Mouse (Mus musculus) midbrain, embryonic 11.5 days (tissue): ENCODE results near the gene Me1. TPM values are rescaled to one million over a fixed set of nuclear protein-coding genes. Genes with fewer than 3 reads are reported as not detected.
A peak's percentile ranks its signal among the peaks of the same experiment; 100 is the strongest.

Source experiments
- ATAC-seq: fragments of 200-750 bp; cut with Nextera tagmentation; 2 replicates; pipeline ENCODE4 v1.8.0; 2017; ENCODE audit warnings: moderate TSS enrichment, moderate library complexity; ENCODE audit not compliant: low FRiP score
- DNase-seq: peaks from one replicate; pipeline ENCODE4 v3.0.0; 2015; ENCODE audit warnings: low spot score; ENCODE audit errors: missing footprints
- H3K27ac ChIP-seq: fragments of 300-500 bp; sonication (generic); 2 replicates; pipeline ENCODE4 v1.5.1; 2014; ENCODE audit warnings: low read depth, low read length
- H3K27me3 ChIP-seq: fragments of 300-500 bp; sonication (generic); 2 replicates; pipeline ENCODE4 v1.6.1; 2014; ENCODE audit warnings: mild to moderate bottlenecking, low read length, moderate library complexity, mixed read lengths; ENCODE audit not compliant: control insufficient read depth, insufficient read depth
- H3K36me3 ChIP-seq: fragments of 300-500 bp; sonication (generic); 2 replicates; pipeline ENCODE4 v1.6.1; 2014; ENCODE audit warnings: mild to moderate bottlenecking, low read length, moderate library complexity, mixed read lengths; ENCODE audit not compliant: control insufficient read depth, insufficient read depth
- H3K4me1 ChIP-seq: fragments of 300-500 bp; sonication (generic); 2 replicates; pipeline ENCODE4 v1.6.1; 2014; ENCODE audit warnings: low read length; ENCODE audit not compliant: control insufficient read depth, insufficient read depth
- H3K4me2 ChIP-seq: fragments of 300-500 bp; sonication (generic); 2 replicates; pipeline ENCODE4 v1.6.1; 2014; ENCODE audit warnings: mild to moderate bottlenecking, moderate library complexity
- H3K4me3 ChIP-seq: fragments of 300-500 bp; sonication (generic); 2 replicates; pipeline ENCODE4 v1.5.1; 2014; ENCODE audit warnings: low read depth, low read length
- H3K9ac ChIP-seq: fragments of 300-500 bp; sonication (generic); 2 replicates; pipeline ENCODE4 v1.6.1; 2014; ENCODE audit warnings: low read length
- H3K9me3 ChIP-seq: fragments of 300-500 bp; sonication (generic); 2 replicates; pipeline ENCODE4 v1.6.1; 2016; ENCODE audit warnings: low read length; ENCODE audit not compliant: control insufficient read depth
- WGBS: fragments of 180-500 bp; shearing (Covaris S2); extraction: QIAGEN DNeasy Blood & Tissue Kit; methylation state at CpG from one replicate; pipeline ENCODE4 v1.1.7; 2014; 5-methylcytosine and 5-hydroxymethylcytosine counted together
- polyA plus RNA-seq: library from polyadenylated mRNA; unstranded; fragments of >200 nt; fragmentation: Nextera tagmentation; extraction: Ambion mirVana; gene quantifications from 2 replicates; pipeline ENCODE4 v1.2.1, GENCODE M21; 2014

Me1 gene
- polyA plus RNA-seq = 14.3 and 16.1 TPM in 2 replicates

DNA sequence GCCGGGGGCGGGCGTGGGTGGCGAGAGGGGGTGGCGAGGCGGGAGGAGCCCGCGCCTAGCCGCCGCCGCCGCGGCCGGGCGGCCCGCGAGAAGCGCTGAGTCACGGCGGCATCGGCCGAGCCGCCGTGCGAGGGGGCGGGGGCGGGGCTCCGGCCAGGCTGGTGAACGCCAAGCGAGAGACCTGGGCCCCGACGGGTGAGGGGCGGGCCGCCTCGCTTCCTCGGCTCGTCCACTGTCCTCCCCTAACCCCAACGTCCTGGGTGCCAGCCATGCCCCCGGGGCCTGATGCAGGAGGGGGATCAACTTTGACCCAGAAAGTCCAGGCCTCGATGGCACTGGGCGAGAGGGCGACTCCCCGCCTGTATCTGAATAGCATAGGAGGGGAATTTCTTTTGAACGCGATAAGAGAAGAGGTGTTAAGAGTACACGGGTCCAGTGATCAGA lies at the start of gene Me1:
Gene Me1 (minus strand): TSS at position 136 of the 444 bp plus-strand sequence.
- DNase-seq (peak; percentile 94), ATAC-seq (peak; percentile 88)
- Histone ChIP-seq H3K4me1 (no peaks in the 10 kb centered on the region), H3K9me3 (no peaks in the 10 kb centered on the region), H3K27me3 (no peaks in the 10 kb centered on the region), H3K27ac (no peak within 1 kb of the TSS), H3K4me3 (peak within 1 kb of the TSS; percentile 71), H3K9ac (peak within 1 kb of the TSS; percentile 78), H3K36me3 (no peaks in the 10 kb centered on the region), H3K4me2 (peak within 1 kb of the TSS; percentile 93)
- WGBS = under 1% methylated on average over 37 of the region's 46 CpGs

DNA sequence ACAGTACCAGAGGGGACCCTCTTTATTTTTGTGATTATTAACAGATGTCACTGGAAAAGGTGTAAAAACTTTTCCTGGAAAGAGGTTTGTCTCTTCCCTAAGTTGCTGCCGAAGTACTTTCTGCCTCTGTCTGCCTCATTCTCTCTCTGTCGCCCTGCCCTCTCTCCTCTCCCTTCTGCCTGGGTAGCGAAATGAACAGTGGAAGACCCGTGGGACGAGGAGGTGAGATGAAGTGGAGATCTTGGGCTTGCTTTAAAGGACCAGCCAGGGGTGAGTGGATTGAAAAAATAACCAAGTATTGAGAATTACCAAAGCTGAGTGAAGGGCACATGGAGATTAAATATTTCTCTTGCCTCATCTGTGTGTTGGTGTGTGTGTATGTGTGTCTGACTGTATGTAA lies 48.3 kb upstream of the Me1 start:
- no peak overlapping the region for H3K4me2 ChIP-seq
- H3K9me3 ChIP-seq = no peaks in the 10 kb centered on the region
- 29% methylated on average over 5 of the region's 5 CpGs for WGBS
- peaks cover 7% of the 10 kb centered on the region for H3K4me1 ChIP-seq
- no peak overlapping the region for H3K4me3 ChIP-seq
- no peak overlapping the region for H3K27ac ChIP-seq
- no peaks in the 10 kb centered on the region for H3K36me3 ChIP-seq
- H3K27me3 ChIP-seq = no peaks in the 10 kb centered on the region
- H3K9ac ChIP-seq = no peak overlapping the region
- DNase-seq (no peak), ATAC-seq (no peak)

DNA sequence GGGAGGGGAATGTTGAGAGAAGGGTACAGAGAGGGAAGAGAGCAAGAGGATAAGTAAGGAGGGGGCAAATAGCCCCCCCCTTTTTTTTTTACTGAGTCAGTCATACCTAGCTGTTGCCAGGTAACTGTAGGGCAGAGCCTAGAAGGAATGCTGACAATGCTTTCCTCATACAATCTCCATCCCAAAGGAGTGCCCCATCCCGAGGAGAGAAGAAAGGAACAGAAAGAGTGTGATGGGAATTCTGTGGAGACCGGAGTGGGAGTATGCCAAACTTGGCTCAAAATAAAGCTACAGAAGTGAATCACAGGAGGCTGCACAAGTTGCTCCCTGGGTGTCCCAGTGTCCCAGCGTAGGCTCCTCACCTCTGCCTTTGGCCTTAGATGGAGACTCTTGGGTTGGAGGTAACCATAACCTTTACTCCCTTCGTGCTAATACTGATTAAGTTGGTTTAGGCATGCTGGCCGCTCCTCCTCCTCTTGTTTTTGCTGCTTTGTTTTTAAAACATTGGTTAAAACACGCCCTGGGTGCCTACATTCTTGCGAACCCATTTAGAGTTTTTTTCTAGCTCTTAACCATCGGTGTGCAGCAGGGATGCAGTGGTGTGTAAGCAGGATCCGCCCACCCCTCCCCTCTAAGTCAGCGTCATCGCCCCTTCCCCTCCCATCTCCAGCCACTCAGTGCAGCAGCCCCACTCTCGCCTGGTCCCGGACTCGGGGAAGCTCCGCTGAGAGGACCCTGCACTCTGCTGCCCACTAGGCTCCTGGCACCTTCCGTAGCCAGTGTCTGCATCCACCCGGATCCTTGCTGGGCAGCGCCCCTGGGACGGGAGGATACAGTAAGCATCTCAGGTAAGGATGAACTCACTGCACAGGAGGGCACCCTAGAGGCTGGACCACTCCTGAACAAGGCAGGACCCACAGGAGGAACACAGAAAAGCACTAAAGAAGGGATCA lies 47.5 kb upstream of the Me1 start, which contains the start of gene Prss35:
Gene Prss35 (plus strand): TSS at position 691 of the 953 bp plus-strand sequence.
- Histone ChIP-seq H3K4me1 (peaks cover 7% of the 10 kb centered on the region), H3K9me3 (no peaks in the 10 kb centered on the region), H3K4me3 (peak within 1 kb of the TSS; percentile 21), H3K27ac (no peak within 1 kb of the TSS), H3K4me2 (peak within 1 kb of the TSS; percentile 63), H3K27me3 (no peaks in the 10 kb centered on the region), H3K36me3 (no peaks in the 10 kb centered on the region), H3K9ac (peak within 1 kb of the TSS; percentile 13; the same call in 1 of the 2 replicates)
- ATAC-seq (peak; percentile 89), DNase-seq (peak; percentile 91)
- 3% methylated on average over 19 of the region's 19 CpGs for WGBS

DNA sequence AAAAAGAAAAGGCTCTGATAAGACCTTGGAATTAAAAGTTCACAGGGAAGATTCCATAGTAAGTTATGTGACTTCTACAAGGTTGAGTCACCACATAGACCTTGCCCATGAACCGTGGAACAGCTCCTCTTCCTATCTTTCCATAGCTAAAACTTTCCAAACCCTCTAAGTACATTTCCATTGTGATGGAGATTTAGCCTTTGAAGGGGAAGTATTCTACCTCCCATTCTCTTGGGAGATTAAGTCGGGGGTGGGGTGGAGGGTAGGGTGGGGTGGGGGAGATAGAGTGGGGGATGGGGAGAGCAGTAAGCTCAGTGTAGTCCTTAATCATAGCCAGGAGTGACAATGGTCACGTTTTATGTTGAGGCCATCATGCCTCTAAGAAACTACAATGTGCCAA lies 44.2 kb upstream of the Me1 start:
- Histone ChIP-seq H3K9ac (no peak overlapping the region), H3K4me2 (no peak overlapping the region), H3K36me3 (no peaks in the 10 kb centered on the region), H3K4me1 (peaks cover 7% of the 10 kb centered on the region), H3K9me3 (no peaks in the 10 kb centered on the region), H3K27ac (no peak overlapping the region), H3K4me3 (no peak overlapping the region), H3K27me3 (no peaks in the 10 kb centered on the region)
- DNase-seq (no peak), ATAC-seq (no peak)
- 11% methylated on average over 3 of the region's 3 CpGs for WGBS

DNA sequence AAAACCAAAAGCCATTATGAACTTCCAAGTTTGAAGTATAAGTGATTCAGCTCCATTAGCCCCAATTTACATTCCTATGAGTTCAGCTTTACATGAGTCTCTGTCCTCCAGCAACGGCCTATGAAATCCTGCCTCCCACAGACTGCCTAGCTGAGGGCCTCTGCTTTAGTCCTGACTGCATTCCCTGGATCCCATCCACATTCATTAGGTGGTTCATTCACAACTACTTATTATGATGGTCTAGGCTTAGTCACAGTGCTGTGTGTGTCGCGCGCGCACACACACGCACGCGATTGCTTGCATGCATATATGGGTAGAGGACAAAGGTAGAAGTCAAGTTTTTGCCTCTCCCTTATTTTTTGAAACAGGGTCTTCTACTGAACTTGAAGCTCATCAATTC lies 43.0 kb upstream of the Me1 start:
- Histone ChIP-seq H3K27ac (no peak overlapping the region), H3K36me3 (no peaks in the 10 kb centered on the region), H3K4me1 (peaks cover 7% of the 10 kb centered on the region), H3K4me2 (no peak overlapping the region), H3K9ac (no peak overlapping the region), H3K9me3 (no peaks in the 10 kb centered on the region), H3K4me3 (no peak overlapping the region), H3K27me3 (no peaks in the 10 kb centered on the region)
- WGBS = 97% methylated on average over 8 of the region's 8 CpGs
- DNase-seq (no peak), ATAC-seq (no peak)

DNA sequence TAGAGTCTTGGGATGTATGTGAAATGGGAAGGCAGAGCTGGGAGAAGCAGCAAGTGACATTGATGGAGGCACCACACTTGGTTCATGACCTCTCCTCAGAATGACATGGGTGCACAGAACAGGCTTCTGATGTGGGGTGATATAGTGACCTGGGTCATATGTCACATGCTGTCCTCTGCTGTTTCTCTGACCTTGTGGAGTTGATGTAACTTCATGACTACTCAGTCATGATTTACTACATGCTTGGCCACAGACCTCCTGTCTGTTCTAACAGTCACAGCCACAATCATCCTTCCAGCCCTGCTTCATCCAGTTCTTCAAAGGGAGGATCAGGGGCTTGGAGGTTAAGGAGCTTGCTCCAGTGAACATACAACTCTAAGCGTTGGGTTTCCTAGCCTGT lies 42.3 kb upstream of the Me1 start:
- H3K27me3 ChIP-seq = no peaks in the 10 kb centered on the region
- WGBS = 89% methylated on average over 1 of the region's 1 CpGs
- no peaks in the 10 kb centered on the region for H3K9me3 ChIP-seq
- peaks cover 6% of the 10 kb centered on the region for H3K4me1 ChIP-seq
- H3K27ac ChIP-seq = no peak overlapping the region
- no peak for ATAC-seq
- H3K36me3 ChIP-seq = no peaks in the 10 kb centered on the region
- H3K4me3 ChIP-seq = no peak overlapping the region
- no peak overlapping the region for H3K9ac ChIP-seq
- no peak for DNase-seq
- H3K4me2 ChIP-seq = no peak overlapping the region

DNA sequence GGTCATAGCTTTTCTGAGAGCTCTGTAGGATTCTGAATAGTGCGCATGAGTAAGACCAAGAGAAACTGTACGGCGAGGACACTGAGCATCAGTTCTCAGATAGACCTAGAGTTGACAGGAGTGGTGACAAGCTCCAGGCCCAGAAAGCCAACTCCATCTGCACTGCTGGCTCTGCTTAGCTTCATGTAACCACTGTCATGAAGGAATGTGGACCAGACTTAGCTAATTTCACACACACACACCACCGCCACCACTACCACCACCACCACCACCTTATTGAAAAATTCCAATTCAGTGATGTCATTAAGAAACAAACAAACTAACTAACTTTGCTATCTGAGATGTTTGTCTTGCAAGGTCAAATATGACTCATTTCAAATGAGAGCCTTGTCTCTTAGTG lies 41.2 kb upstream of the Me1 start:
- H3K9ac ChIP-seq = no peak overlapping the region

DNA sequence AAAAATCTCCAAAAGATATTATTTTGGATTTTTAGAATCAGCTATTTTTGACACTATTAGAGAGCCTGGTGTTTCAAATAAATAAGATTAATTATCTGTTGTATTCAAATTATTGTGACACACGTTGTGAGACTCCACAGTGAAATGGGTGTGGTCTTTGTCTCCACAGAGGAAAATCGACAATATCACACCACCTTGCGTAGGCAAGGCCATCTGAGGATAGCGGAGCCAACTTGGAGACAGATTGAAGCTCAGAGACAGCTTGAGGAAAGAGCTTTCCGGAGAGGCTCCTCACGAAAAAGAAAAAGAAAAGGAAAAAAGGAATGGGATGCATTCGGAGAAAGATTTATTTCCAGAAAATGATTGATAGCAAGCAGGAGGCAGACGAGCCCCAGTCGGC lies 39.0 kb upstream of the Me1 start:
- Histone ChIP-seq H3K9me3 (no peaks in the 10 kb centered on the region), H3K27me3 (no peaks in the 10 kb centered on the region), H3K4me3 (no peak overlapping the region), H3K4me2 (no peak overlapping the region), H3K36me3 (no peaks in the 10 kb centered on the region), H3K4me1 (no peaks in the 10 kb centered on the region), H3K9ac (no peak overlapping the region), H3K27ac (no peak overlapping the region)
- DNase-seq = no peak
- no peak for ATAC-seq
- 86% methylated on average over 9 of the region's 9 CpGs for WGBS

More for the DNA sequence above, 41.2 kb upstream of the Me1 start:
- Histone ChIP-seq H3K27me3 (no peaks in the 10 kb centered on the region), H3K9me3 (no peaks in the 10 kb centered on the region), H3K4me3 (no peak overlapping the region), H3K27ac (no peak overlapping the region), H3K4me2 (no peak overlapping the region), H3K36me3 (no peaks in the 10 kb centered on the region), H3K4me1 (peaks cover 3% of the 10 kb centered on the region; the same call in 1 of the 2 replicates)
- WGBS = 97% methylated on average over 4 of the region's 4 CpGs
- DNase-seq (no peak), ATAC-seq (no peak)

DNA sequence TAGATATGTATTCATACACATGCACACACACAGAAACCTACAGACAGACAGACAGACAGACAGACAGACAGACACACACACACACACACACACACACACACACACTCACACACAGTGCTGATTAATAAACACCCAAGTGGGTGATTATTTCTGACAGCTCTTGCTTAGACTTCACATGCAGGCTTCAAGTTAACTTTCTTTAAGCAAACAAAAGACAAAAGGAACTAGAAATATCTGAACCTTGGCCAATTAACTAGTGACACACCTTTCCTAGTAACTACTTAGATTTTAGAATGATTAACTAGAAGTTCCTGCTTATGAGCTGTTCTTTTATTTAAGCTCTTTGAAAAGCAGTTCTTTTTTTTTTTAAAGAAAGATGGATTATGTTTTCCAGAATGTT lies 38.6 kb upstream of the Me1 start:
- DNase-seq (no peak), ATAC-seq (no peak)
- Histone ChIP-seq H3K4me3 (no peak overlapping the region), H3K9me3 (no peaks in the 10 kb centered on the region), H3K4me2 (no peak overlapping the region), H3K27ac (no peak overlapping the region), H3K36me3 (no peaks in the 10 kb centered on the region), H3K9ac (no peak overlapping the region), H3K4me1 (no peaks in the 10 kb centered on the region), H3K27me3 (no peaks in the 10 kb centered on the region)
